Mouse (Mus musculus): Measurements from ENCODE around the gene Efhd1. TPM values are rescaled to one million over a fixed set of nuclear protein-coding genes. Genes with fewer than 3 reads are reported as not detected.

Gene Efhd1
- total and polyA plus RNA-seq, 2 experiments from 2014 or later, result 1.3 to 2.2 TPM

DNA sequence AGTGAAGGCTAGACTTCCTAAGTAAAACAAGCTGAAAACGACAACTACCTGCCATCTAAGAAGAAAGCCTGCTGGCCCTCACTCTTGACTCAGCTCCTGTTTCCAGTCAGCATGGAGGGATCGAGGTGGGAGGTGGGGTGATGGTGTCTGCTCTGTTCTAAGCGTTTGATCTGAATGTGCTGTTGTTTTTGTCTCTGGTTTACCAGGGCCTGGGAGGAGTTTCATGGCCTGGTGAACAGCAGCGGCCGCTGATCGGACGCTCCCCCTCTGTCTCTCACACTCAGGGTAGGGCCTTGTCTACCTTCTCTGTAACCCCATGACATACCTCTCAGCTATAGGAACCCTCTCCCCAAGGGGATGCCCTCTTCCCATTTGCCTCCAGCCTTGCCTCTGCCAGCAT lies 32.0 kb upstream of the Efhd1 start:
- Histone ChIP-seq H3K27ac (ENCODE audit: low read depth, low read length) (no peak overlapping the region), H3K4me3 (ENCODE audit: low read depth, low read length) (no peak overlapping the region), H3K9ac (no peak overlapping the region), H3K4me2 (ENCODE audit: low read depth) (no peak overlapping the region), H3K9me3 (ENCODE audit: low read length) (no peaks in the 10 kb centered on the region), H3K27me3 (ENCODE audit: insufficient read depth, low read length) (no peaks in the 10 kb centered on the region), H3K4me1 (ENCODE audit: insufficient read depth) (no peaks in the 10 kb centered on the region), H3K36me3 (ENCODE audit: insufficient read depth) (peaks cover 94% of the 10 kb centered on the region)
- no peak for DNase-seq
- no peak for ATAC-seq
- 87% methylated on average over 7 of the region's 7 CpGs for WGBS
- TF ChIP-seq CTCF (IDR thresholded peaks at IDR 0.05; ENCODE audit: low read depth), result no peak

DNA sequence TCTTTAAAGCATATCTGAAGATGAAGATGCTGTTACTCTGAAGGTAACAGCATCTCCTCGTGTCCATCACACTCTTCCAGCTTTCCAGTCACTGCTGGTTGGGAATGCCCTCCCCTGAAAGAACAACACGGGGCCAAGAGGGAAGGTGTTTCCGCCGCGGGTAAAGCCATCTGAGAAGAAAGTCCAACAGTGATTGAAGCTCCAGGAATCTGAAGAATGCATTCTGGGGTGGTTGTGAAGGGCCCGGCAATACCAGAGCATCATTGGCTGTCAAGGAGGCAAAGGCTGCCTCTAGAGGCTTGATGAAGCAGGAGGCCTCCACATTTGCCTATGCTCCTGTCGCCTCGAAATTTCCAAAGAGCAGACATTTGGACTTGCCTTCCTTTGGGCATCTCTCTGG lies 25.1 kb upstream of the Efhd1 start:
- no peak overlapping the region for H3K9ac ChIP-seq
- H3K9me3 ChIP-seq (ENCODE audit: low read length), result no peaks in the 10 kb centered on the region
- no peak for ATAC-seq
- no peak overlapping the region for H3K4me3 ChIP-seq (ENCODE audit: low read depth, low read length)
- WGBS, result 81% methylated on average over 8 of the region's 8 CpGs
- H3K4me2 ChIP-seq (ENCODE audit: low read depth), result no peak overlapping the region
- H3K27ac ChIP-seq (ENCODE audit: low read depth, low read length), result no peak overlapping the region
- no peak for TF ChIP-seq CTCF (IDR thresholded peaks at IDR 0.05; ENCODE audit: low read depth)
- H3K27me3 ChIP-seq (ENCODE audit: insufficient read depth, low read length), result no peaks in the 10 kb centered on the region
- peaks cover 49% of the 10 kb centered on the region for H3K36me3 ChIP-seq (ENCODE audit: insufficient read depth)
- DNase-seq, result no peak
- no peaks in the 10 kb centered on the region for H3K4me1 ChIP-seq (ENCODE audit: insufficient read depth)

DNA sequence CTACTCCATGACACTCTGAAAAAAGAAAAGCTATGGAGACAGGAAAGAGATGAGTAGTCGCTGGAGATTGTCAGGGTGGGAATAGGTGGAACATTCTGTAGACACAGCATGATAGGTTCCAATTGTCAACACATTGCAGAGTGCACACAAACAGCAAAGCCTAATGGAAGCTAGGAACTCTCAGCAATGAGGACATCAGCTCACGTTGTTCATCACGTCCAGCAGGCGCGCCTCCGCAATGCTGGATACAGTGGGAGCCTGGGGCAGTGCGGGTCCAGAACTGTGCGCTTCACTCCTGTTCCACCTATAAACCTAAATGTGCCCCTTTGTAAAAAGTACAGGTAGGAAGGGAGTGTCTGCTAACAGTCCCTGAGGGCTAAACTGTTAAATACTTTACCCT lies 21.1 kb upstream of the Efhd1 start:
- no peak overlapping the region for H3K4me2 ChIP-seq (ENCODE audit: low read depth)
- no peak overlapping the region for H3K27ac ChIP-seq (ENCODE audit: low read depth, low read length)
- 88% methylated on average over 8 of the region's 8 CpGs for WGBS
- TF ChIP-seq CTCF (IDR thresholded peaks at IDR 0.05; ENCODE audit: low read depth), result no peak
- ATAC-seq (no peak), DNase-seq (no peak)
- no peaks in the 10 kb centered on the region for H3K4me1 ChIP-seq (ENCODE audit: insufficient read depth)
- H3K36me3 ChIP-seq (ENCODE audit: insufficient read depth), result peaks cover 12% of the 10 kb centered on the region
- H3K27me3 ChIP-seq (ENCODE audit: insufficient read depth, low read length), result no peaks in the 10 kb centered on the region
- H3K4me3 ChIP-seq (ENCODE audit: low read depth, low read length), result no peak overlapping the region
- no peaks in the 10 kb centered on the region for H3K9me3 ChIP-seq (ENCODE audit: low read length)
- H3K9ac ChIP-seq, result no peak overlapping the region

DNA sequence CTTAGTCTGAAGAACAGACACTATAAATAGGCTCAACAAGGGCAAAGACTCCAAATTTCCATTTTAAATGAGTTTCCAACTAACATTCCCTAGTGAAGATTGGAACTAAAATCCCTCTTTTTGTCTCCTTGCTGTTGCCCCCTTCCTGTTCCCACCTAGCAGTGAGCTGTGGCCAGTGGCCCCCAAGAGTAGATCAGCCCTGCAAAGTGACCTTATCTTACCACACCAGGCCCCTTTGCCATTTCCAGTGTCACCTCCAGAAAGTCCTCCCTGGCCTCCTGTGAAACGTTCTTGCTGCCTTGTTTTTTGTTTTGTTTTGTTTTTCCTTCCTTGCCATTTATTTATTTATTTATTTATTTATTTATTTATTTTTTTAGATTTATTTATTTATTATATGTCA lies 18.7 kb upstream of the Efhd1 start:
- DNase-seq, result no peak
- WGBS, result 65% methylated on average over 1 of the region's 1 CpGs
- H3K27ac ChIP-seq (ENCODE audit: low read depth, low read length), result no peak overlapping the region
- no peak overlapping the region for H3K4me2 ChIP-seq (ENCODE audit: low read depth)
- no peak overlapping the region for H3K4me3 ChIP-seq (ENCODE audit: low read depth, low read length)
- no peaks in the 10 kb centered on the region for H3K27me3 ChIP-seq (ENCODE audit: insufficient read depth, low read length)
- no peak overlapping the region for H3K9ac ChIP-seq
- H3K4me1 ChIP-seq (ENCODE audit: insufficient read depth), result no peaks in the 10 kb centered on the region
- H3K9me3 ChIP-seq (ENCODE audit: low read length), result no peaks in the 10 kb centered on the region
- no peak for ATAC-seq
- H3K36me3 ChIP-seq (ENCODE audit: insufficient read depth), result no peaks in the 10 kb centered on the region
- no peak for TF ChIP-seq CTCF (IDR thresholded peaks at IDR 0.05; ENCODE audit: low read depth)

DNA sequence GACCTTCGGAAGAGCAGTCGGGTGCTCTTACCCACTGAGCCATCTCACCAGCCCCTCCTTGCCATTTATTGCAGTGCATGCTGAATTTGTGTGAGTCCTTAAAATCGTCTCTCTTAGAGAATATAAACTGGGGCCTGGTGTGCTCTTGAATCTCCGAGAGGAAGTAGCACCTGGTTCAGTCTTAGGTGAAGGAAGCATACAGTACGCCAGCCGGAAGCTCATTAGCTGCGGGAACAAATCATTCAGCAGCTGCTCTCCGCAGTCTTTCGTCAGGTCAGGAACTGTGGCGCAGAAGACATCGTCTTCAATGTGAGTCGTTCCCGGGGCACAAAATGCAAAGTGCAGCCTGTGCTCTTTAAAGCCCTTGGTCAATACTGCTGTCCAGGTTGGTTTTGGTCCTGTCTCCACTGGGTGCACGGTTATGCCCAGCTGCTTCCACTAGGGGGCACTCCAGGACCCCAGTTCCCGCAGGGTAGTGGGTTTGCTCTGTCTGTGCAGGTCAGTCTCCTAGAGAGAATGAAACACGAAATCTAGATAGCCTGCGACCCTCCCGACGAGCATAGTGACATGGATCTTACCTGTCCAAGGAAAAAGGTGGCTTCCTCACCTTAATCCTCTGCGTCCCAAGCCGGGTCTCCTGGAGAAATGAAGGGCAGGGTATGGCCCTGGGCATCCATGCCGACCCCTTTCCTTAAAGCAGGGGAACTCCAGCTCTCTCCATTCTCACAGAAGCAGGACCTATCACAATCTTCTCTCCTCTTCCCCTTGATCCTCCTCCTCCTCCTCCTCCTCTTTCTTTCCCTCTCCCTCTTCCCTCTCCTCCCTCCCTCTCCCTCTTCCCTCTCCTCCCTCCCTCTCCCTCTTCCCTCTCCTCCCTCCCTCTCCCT lies 18.0 kb upstream of the Efhd1 start:
- peak; percentile 88 for TF ChIP-seq CTCF (IDR thresholded peaks at IDR 0.05; ENCODE audit: low read depth)
- DNase-seq, result peak; percentile 81
- WGBS, result 29% methylated on average over 22 of the region's 22 CpGs

DNA sequence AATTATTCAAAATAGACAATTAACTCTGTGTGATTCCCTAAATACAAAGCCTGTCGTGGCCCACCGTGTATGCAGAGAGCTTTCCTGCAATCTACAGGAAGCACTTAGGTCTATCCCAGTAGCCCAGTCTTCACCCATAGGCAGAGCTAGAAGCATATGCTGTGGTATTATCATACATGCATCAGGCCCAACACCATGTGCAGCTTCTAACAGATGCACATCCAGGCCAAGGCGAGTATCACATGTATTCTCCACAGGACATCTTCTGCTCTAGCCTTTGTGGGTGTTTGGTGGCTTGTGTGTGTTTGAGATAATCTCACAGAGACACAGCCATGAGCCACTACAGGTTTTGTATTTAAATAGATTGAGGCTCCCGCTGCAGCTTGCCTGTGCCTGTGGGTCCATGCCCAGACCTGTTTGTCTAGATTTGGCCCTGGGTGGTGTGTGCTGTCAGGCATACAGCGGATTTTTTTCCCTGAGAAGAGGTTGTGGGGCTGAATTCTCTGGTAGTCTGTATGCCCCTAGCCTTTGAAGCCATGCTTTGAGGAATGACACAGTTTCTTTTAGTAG lies 12.0 kb upstream of the Efhd1 start:
- DNase-seq, result no peak
- WGBS, result 50% methylated on average over 5 of the region's 5 CpGs
- Histone ChIP-seq H3K4me2 (ENCODE audit: low read depth) (no peak overlapping the region), H3K27ac (ENCODE audit: low read depth, low read length) (no peak overlapping the region), H3K9me3 (ENCODE audit: low read length) (no peaks in the 10 kb centered on the region), H3K9ac (no peak overlapping the region), H3K4me3 (ENCODE audit: low read depth, low read length) (no peak overlapping the region), H3K4me1 (ENCODE audit: insufficient read depth) (no peaks in the 10 kb centered on the region), H3K36me3 (ENCODE audit: insufficient read depth) (no peaks in the 10 kb centered on the region), H3K27me3 (ENCODE audit: insufficient read depth, low read length) (no peaks in the 10 kb centered on the region)
- no peak for TF ChIP-seq CTCF (IDR thresholded peaks at IDR 0.05; ENCODE audit: low read depth)
- ATAC-seq, result peak; percentile 29; the same call in 1 of the 2 replicates

More for the DNA sequence above, 18.0 kb upstream of the Efhd1 start:
- no peaks in the 10 kb centered on the region for H3K4me1 ChIP-seq (ENCODE audit: insufficient read depth)
- peak overlapping the region; percentile 28 for H3K4me2 ChIP-seq (ENCODE audit: low read depth)
- no peaks in the 10 kb centered on the region for H3K36me3 ChIP-seq (ENCODE audit: insufficient read depth)
- H3K4me3 ChIP-seq (ENCODE audit: low read depth, low read length), result no peak overlapping the region
- no peaks in the 10 kb centered on the region for H3K27me3 ChIP-seq (ENCODE audit: insufficient read depth, low read length)
- no peak overlapping the region for H3K9ac ChIP-seq
- no peaks in the 10 kb centered on the region for H3K9me3 ChIP-seq (ENCODE audit: low read length)
- H3K27ac ChIP-seq (ENCODE audit: low read depth, low read length), result no peak overlapping the region
- ATAC-seq, result peak; percentile 90

DNA sequence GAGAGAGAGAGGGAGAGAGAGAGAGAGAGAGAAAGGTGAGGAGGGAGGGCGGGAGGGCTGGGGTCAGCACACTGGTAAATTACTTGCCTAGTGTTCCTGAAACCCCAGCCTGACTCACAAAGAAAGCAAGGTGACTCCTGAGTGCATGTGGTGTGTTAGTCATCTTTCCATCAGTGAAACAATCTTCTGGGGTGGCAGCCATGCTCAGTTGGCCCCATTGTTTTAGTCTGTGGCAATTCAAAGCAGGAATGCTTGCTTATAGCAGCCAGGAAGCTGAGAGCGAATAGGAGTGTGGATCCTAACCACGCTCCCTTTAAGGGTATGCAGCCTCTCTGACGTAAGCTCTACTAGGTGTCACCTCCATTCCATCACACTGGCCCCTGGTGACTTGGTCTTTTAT lies 9.0 kb upstream of the Efhd1 start:
- Histone ChIP-seq H3K4me2 (ENCODE audit: low read depth) (no peak overlapping the region), H3K27ac (ENCODE audit: low read depth, low read length) (no peak overlapping the region), H3K9me3 (ENCODE audit: low read length) (no peaks in the 10 kb centered on the region), H3K36me3 (ENCODE audit: insufficient read depth) (no peaks in the 10 kb centered on the region), H3K4me3 (ENCODE audit: low read depth, low read length) (no peak overlapping the region), H3K4me1 (ENCODE audit: insufficient read depth) (no peaks in the 10 kb centered on the region), H3K9ac (no peak overlapping the region), H3K27me3 (ENCODE audit: insufficient read depth, low read length) (peaks cover 3% of the 10 kb centered on the region; the same call in 1 of the 2 replicates)
- DNase-seq (no peak), ATAC-seq (no peak)
- 67% methylated on average over 4 of the region's 4 CpGs for WGBS
- no peak for TF ChIP-seq CTCF (IDR thresholded peaks at IDR 0.05; ENCODE audit: low read depth)
